Mouse (Mus musculus): ENCODE data around the gene Gucd1.

Gucd1 gene

GRCm38 (mm10) chr10:75465781-75466550 lies 51.8 kb downstream of the Gucd1 start:
- DNase-seq (ENCODE audit: low spot score) = peak; percentile 46

- no peak for DNase-seq (ENCODE audit: low spot score)
Measured at GRCm38 (mm10) chr10:75462728-75463127, 55.0 kb downstream of the Gucd1 start.

- no peak for DNase-seq (ENCODE audit: low spot score)
Measured at GRCm38 (mm10) chr10:75458329-75458728, 59.4 kb downstream of the Gucd1 start.

- DNase-seq (ENCODE audit: low spot score) = peak; percentile 36
Measured at GRCm38 (mm10) chr10:75457852-75458251, 59.9 kb downstream of the Gucd1 start.

GRCm38 (mm10) chr10:75456061-75456831 lies 61.5 kb downstream of the Gucd1 start:
- peak; percentile 41 for DNase-seq (ENCODE audit: low spot score)

GRCm38 (mm10) chr10:75451036-75451786 lies 66.6 kb downstream of the Gucd1 start:
- DNase-seq (ENCODE audit: low spot score) = peak; percentile 54

GRCm38 (mm10) chr10:75450331-75450730 lies 67.4 kb downstream of the Gucd1 start:
- no peak for DNase-seq (ENCODE audit: low spot score)

GRCm38 (mm10) chr10:75448806-75449420 lies 68.9 kb downstream of the Gucd1 start:
- no peak for DNase-seq (ENCODE audit: low spot score)

- DNase-seq (ENCODE audit: low spot score) = no peak
Measured at GRCm38 (mm10) chr10:75447489-75447888, 70.3 kb downstream of the Gucd1 start.

GRCm38 (mm10) chr10:75446501-75447083 lies 71.2 kb downstream of the Gucd1 start:
- DNase-seq (ENCODE audit: low spot score) = no peak

GRCm38 (mm10) chr10:75445030-75445429 lies 72.7 kb downstream of the Gucd1 start:
- peak; percentile 56 for DNase-seq (ENCODE audit: low spot score)

- DNase-seq (ENCODE audit: low spot score) = peak; percentile 62
Measured at GRCm38 (mm10) chr10:75444111-75444826, 73.5 kb downstream of the Gucd1 start.

GRCm38 (mm10) chr10:75443017-75443416 lies 74.8 kb downstream of the Gucd1 start:
- no peak for DNase-seq (ENCODE audit: low spot score)

- no peak for DNase-seq (ENCODE audit: low spot score)
Measured at GRCm38 (mm10) chr10:75441800-75442199, 76.0 kb downstream of the Gucd1 start.

- DNase-seq (ENCODE audit: low spot score) = no peak
Measured at GRCm38 (mm10) chr10:75440756-75441155, 77.0 kb downstream of the Gucd1 start.

GRCm38 (mm10) chr10:75439211-75439811 lies 78.5 kb downstream of the Gucd1 start:
- DNase-seq (ENCODE audit: low spot score) = no peak

- DNase-seq (ENCODE audit: low spot score) = peak; percentile 78
Measured at GRCm38 (mm10) chr10:75438132-75438810, 79.5 kb downstream of the Gucd1 start.

GRCm38 (mm10) chr10:75437284-75437683 lies 80.5 kb downstream of the Gucd1 start:
- no peak for DNase-seq (ENCODE audit: low spot score)

- DNase-seq (ENCODE audit: low spot score) = peak; percentile 84
Measured at GRCm38 (mm10) chr10:75436604-75437217, 81.1 kb downstream of the Gucd1 start.

- no peak for DNase-seq (ENCODE audit: low spot score)
Measured at GRCm38 (mm10) chr10:75430633-75431032, 87.1 kb downstream of the Gucd1 start.

Data from MN1 (cell line).